Mouse (Mus musculus) spleen, adult 2 months (tissue): Measurements from ENCODE around the gene Gm20509. TPM values are rescaled to one million over a fixed set of nuclear protein-coding genes. Genes with fewer than 3 reads are reported as not detected.
"Not testable (repeated sequence)": the region's sequence is repeated elsewhere in the genome, so short reads cannot be mapped to it uniquely, and the experiment has no call there.

Experiments used
- DNase-seq, 2 experiments: peaks; one replicate each; pipeline versions ENCODE4 v3.0.0 to v3.0.0-alpha.2; 2012 to 2021; ENCODE audit warnings: low spot score in 2 of 2, low read depth in 1 of 2
- H3K27ac ChIP-seq: fragments of 200-500 bp; 2 replicates; pipeline ENCODE4 v1.5.1; 2012; ENCODE audit warnings: low read length, inconsistent platforms; ENCODE audit not compliant: insufficient read depth
- H3K27me3 ChIP-seq: fragments of 200-500 bp; 2 replicates; pipeline ENCODE4 v1.6.1; 2012; ENCODE audit warnings: mild to moderate bottlenecking, moderate library complexity, low read length, inconsistent platforms; ENCODE audit not compliant: control insufficient read depth, insufficient read depth
- H3K36me3 ChIP-seq: fragments of 200-500 bp; 2 replicates; pipeline ENCODE4 v1.6.1; 2012; ENCODE audit warnings: mild to moderate bottlenecking, low read length, inconsistent platforms; ENCODE audit not compliant: control insufficient read depth, insufficient read depth
- H3K4me1 ChIP-seq: fragments of 200-500 bp; 2 replicates; pipeline ENCODE4 v1.6.1; 2011; ENCODE audit warnings: inconsistent platforms; ENCODE audit not compliant: control insufficient read depth, insufficient read depth, insufficient read length
- H3K4me3 ChIP-seq: fragments of 200-500 bp; 2 replicates; pipeline ENCODE4 v1.5.1; 2011; ENCODE audit warnings: mild to moderate bottlenecking, inconsistent platforms; ENCODE audit not compliant: insufficient read depth, insufficient read length; ENCODE audit errors: extremely low read depth
- CTCF ChIP-seq: fragments of 200-500 bp; IDR thresholded peaks from 2 replicates; pipeline ENCODE4 v1.5.1; 2011; ENCODE audit warnings: mild to moderate bottlenecking, inconsistent platforms; ENCODE audit not compliant: insufficient read depth, insufficient read length, insufficient replicate concordance; ENCODE audit errors: extremely low read depth
- POLR2A ChIP-seq: fragments of 200-500 bp; IDR thresholded peaks from 2 replicates; pipeline ENCODE4 v1.6.1; 2011; ENCODE audit warnings: low read depth, low read length, inconsistent platforms
- WGBS: fragments of 180-500 bp; shearing (Covaris S2); methylation state at CpG from one replicate; pipeline ENCODE4 v1.1.7; 2018; 5-methylcytosine and 5-hydroxymethylcytosine counted together
- polyA plus RNA-seq: library from polyadenylated mRNA; depleted of rRNA; stranded (reverse); fragments of >200 nt; gene quantifications from 2 replicates; pipeline ENCODE4 v1.2.3, GENCODE M21; 2012

Gene Gm20509
- polyA plus RNA-seq, 1 experiment, result not detected

DNA sequence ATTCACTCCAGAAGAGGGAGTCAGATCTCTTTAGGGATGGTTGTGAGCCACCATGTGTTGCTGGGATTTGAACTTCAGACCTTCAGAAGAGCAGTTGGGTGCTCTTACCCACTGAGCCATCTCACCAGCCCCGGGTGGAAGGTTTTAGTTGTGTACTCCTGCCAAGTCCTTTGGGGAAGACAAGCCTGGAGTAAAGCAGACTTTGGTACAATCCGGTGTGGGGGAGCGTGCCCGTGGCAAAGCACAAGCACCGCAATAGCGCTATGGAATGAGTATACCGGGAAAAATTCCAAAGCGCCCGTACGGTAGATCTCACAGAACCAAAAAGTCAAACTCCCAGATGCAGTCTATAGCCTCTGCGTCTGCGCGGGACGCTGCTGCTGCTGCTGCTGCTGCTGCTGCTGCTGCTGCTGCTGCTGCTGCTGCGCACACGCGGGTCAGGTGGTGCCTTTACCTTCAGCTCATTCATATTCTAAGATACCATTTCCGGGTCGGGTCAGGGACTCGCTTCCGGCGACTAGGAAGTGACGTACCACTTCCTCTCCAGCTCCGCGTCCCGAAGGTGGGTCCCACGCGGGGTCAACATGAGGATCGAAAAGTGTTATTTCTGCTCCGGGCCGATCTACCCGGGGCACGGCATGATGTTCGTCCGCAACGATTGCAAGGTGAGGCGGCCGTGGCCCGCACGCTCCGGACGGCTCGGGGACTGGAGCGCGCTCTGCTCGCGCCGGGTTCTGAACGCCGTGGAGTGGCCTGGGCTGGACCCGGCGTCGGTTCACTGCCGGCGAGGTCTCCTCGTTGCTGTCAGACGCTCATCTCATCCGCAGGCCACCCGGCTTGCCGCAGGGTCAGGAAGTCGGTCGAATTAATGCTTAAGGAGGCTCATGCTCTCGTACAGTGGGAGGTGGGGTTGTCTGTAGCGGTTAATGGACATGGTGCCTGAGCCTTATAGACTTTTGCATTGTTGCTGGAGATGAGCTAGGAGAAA, 10.9 kb downstream of the Gm20509 start, which contains the start of gene Rsl24d1:
Gene Rsl24d1, plus strand, starts transcription at position 508 of the 988 bp plus-strand sequence.
- H3K4me3 ChIP-seq, result peak within 1 kb of the TSS; percentile 99
- peak within 1 kb of the TSS; percentile 79 for H3K27ac ChIP-seq
- under 1% methylated on average over 64 of the region's 64 CpGs for WGBS
- peaks cover 10% of the 10 kb centered on the region for H3K36me3 ChIP-seq
- DNase-seq, result peak; percentile 79
- no peaks in the 10 kb centered on the region for H3K27me3 ChIP-seq
- peak; percentile 34; the same call in 1 of the 2 replicates for TF ChIP-seq POLR2A
- no peak for TF ChIP-seq CTCF
- no peaks in the 10 kb centered on the region; the same call in 1 of the 2 replicates for H3K4me1 ChIP-seq

DNA sequence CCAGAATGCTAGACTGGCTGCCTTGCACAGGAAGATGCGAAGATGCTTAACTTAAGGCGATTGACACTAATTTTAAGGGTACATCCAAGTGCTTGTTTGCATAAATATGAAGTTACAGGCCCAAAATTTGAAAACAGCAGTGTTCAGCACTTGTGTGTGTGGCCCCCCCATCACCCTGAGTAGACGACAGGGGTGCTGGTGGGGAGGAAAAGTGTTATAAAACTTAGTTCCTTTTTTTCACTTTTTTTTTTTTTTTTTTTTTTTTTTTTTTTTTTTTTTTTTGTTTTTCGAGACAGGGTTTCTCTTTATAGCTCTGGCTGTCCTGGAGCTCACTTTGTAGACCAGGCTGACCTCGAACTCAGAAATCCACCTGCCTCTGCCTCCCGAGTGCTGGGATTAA, 14.4 kb downstream of the Gm20509 start:
- H3K27ac ChIP-seq, H3K4me3 ChIP-seq, H3K27me3 ChIP-seq, H3K4me1 ChIP-seq, DNase-seq: not testable (repeated sequence)
- 53% methylated on average over 5 of the region's 6 CpGs for WGBS
- peaks cover 28% of the 10 kb centered on the region for H3K36me3 ChIP-seq

DNA sequence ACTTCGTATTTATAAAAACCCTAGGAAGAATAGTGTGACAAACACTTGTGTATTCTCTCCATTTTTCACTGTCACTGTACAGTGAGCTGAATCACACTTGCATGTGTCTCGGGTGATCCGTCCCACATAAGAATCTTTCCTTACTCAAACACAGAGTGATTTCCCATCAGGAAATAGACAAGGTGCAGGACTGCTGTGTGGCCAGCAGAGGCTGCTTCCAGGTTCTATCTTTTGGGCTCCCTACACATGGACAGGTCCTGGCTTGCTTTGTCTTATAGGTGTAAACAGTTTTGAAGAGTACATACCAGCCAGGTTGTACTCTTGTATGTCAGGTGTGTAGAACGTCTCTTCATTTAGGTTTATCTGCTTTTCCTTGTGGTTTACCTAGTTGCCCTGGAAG, 15.7 kb downstream of the Gm20509 start:
- H3K36me3 ChIP-seq, result peaks cover 31% of the 10 kb centered on the region
- no peaks in the 10 kb centered on the region for H3K4me1 ChIP-seq
- H3K4me3 ChIP-seq, result no peak overlapping the region
- no peaks in the 10 kb centered on the region for H3K27me3 ChIP-seq
- 95% methylated on average over 4 of the region's 4 CpGs for WGBS
- no peak for DNase-seq
- H3K27ac ChIP-seq, result no peak overlapping the region
- TF ChIP-seq POLR2A (no peak), CTCF (no peak)

DNA sequence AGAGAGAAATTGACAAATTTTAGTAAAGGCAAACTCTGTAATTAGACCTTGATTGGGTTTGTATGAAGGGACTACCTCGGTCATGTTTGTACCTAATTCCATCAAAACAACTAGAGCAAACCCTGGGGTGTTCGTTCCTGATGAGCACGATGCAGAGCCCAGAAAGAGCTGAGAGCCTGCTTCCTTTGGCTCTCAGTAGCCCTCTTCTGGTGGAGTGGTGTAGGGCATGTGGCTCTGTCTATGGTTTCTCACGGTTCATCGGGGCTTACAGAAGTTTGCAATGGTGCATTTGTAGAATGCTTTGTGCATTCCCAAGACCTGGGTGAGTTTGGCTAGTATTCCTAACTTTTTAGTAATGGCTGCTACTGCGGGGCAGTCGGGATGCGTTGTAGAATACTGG, 19.5 kb downstream of the Gm20509 start:
- Histone ChIP-seq H3K27me3 (no peaks in the 10 kb centered on the region), H3K4me1 (no peaks in the 10 kb centered on the region), H3K27ac (no peak overlapping the region), H3K36me3 (peaks cover 35% of the 10 kb centered on the region), H3K4me3 (no peak overlapping the region)
- WGBS, result 55% methylated on average over 8 of the region's 8 CpGs
- DNase-seq, result peak in 1 of 2 experiments; percentile 5
- TF ChIP-seq POLR2A, result no peak
- TF ChIP-seq CTCF, result peak; percentile 21; the same call in 1 of the 2 replicates

- no peak for TF ChIP-seq CTCF
- no peak for TF ChIP-seq POLR2A
- Histone ChIP-seq H3K27me3 (no peaks in the 10 kb centered on the region), H3K4me1 (no peaks in the 10 kb centered on the region), H3K36me3 (peaks cover 29% of the 10 kb centered on the region), H3K27ac (no peak overlapping the region), H3K4me3 (no peak overlapping the region)
- DNase-seq, result no peak
- WGBS, result 71% methylated on average over 8 of the region's 8 CpGs
Observed at GRCm38 (mm10) chr9:73125043-73125570, 22.8 kb downstream of the Gm20509 start.

- H3K4me3 ChIP-seq, result no peak overlapping the region
- no peaks in the 10 kb centered on the region for H3K27me3 ChIP-seq
- TF ChIP-seq CTCF, result no peak
- TF ChIP-seq POLR2A, result no peak
- DNase-seq, result no peak
- 37% methylated on average over 2 of the region's 2 CpGs for WGBS
- H3K27ac ChIP-seq, result no peak overlapping the region
- H3K36me3 ChIP-seq, result peaks cover 15% of the 10 kb centered on the region
- no peaks in the 10 kb centered on the region for H3K4me1 ChIP-seq
Observed at GRCm38 (mm10) chr9:73127457-73127856, 25.2 kb downstream of the Gm20509 start.

- 94% methylated on average over 8 of the region's 8 CpGs for WGBS
- Histone ChIP-seq H3K27ac (no peak overlapping the region), H3K27me3 (no peaks in the 10 kb centered on the region), H3K4me3 (no peak overlapping the region), H3K4me1 (no peaks in the 10 kb centered on the region), H3K36me3 (peaks cover 8% of the 10 kb centered on the region)
- TF ChIP-seq POLR2A (no peak), CTCF (no peak)
- DNase-seq, result no peak
Observed at GRCm38 (mm10) chr9:73129875-73130274, 27.6 kb downstream of the Gm20509 start.
